Mouse (Mus musculus) megakaryocyte, embryonic 14.5 days (primary cell): Measurements from ENCODE around the gene Usp15. TPM values are rescaled to one million over a fixed set of nuclear protein-coding genes. Genes with fewer than 3 reads are reported as not detected.

ENCODE experiments used
- H3K27me3 ChIP-seq: replicated peaks from 2 replicates; pipeline ENCODE3; 2012; ENCODE audit warnings: inconsistent platforms
- H3K36me3 ChIP-seq: replicated peaks from 2 replicates; pipeline ENCODE3; 2012; ENCODE audit warnings: low read length, inconsistent platforms, mixed read lengths
- H3K4me1 ChIP-seq: 2 replicates; pipeline ENCODE4 v1.6.1; 2012; ENCODE audit warnings: inconsistent platforms
- H3K4me3 ChIP-seq: replicated peaks from 2 replicates; pipeline ENCODE3; 2012; ENCODE audit warnings: moderate library complexity, mild to moderate bottlenecking, inconsistent platforms
- H3K9me3 ChIP-seq: 2 replicates; pipeline ENCODE4 v1.6.1; 2012; ENCODE audit warnings: inconsistent platforms
- FLI1 ChIP-seq: IDR thresholded peaks from 2 replicates; pipeline ENCODE4 v1.6.1; 2012; ENCODE audit warnings: low read length, inconsistent platforms, mixed read lengths
- GATA1 ChIP-seq: IDR thresholded peaks from 3 replicates; pipeline ENCODE4 v1.6.1; 2012; ENCODE audit warnings: mixed read lengths, low read length, inconsistent platforms, borderline replicate concordance
- polyA plus RNA-seq: library from polyadenylated mRNA; stranded (reverse); fragments of >175 nt; gene quantifications from 2 replicates; pipeline ENCODE4 v1.2.3, GENCODE M21; 2012; ENCODE audit warnings: low replicate concordance; ENCODE audit not compliant: insufficient read depth

The Usp15 gene
- polyA plus RNA-seq, 1 experiment = 7.8 TPM

- Histone ChIP-seq H3K9me3 (no peaks in the 10 kb centered on the region), H3K27me3 (no peaks in the 10 kb centered on the region), H3K4me3 (no peak overlapping the region), H3K36me3 (peaks cover 59% of the 10 kb centered on the region), H3K4me1 (peaks cover 16% of the 10 kb centered on the region)
- no peak for TF ChIP-seq FLI1
- TF ChIP-seq GATA1 = no peak
Observed at GRCm38 (mm10) chr10:123055205-123056000, 141.4 kb downstream of the Usp15 start.

Other genes starting within 250 kb of the Usp15 start
- gene Mon2, start 120.5 kb downstream of the Usp15 start, polyA plus RNA-seq = 3.6 and 4.7 TPM in 2 replicates
- not detected in 2 replicates for gene Fam19a2, start 67.0 kb upstream of the Usp15 start, polyA plus RNA-seq